ENCODE assay signal across 8 mouse cellular contexts in genomic region chr19:44582638-44583309, GRCm38 (mm10). TPM values are rescaled to one million over a fixed set of nuclear protein-coding genes. Genes with fewer than 3 reads are reported as not detected.
A peak's percentile ranks its signal among the peaks of the same experiment; 100 is the strongest.
DNase-seq lines count a peak whose midpoint lies in the region; ATAC-seq lines count a peak whose summit lies in the region.

No protein-coding gene starts in this region.

- ATAC-seq in hindbrain, embryonic 14.5 days (ENCODE audit: low FRiP score) = peak; percentile 83

- H3K4me2 ChIP-seq in hindbrain, embryonic 14.5 days (replicated peaks) = no peak overlapping the region

- no peak overlapping the region for H3K27ac ChIP-seq in hindbrain, embryonic 14.5 days

- no peaks in the 10 kb centered on the region for H3K4me1 ChIP-seq in hindbrain, embryonic 14.5 days (replicated peaks; ENCODE audit: control insufficient read depth, insufficient read depth, low read length)

- 0 out of 2 replicates have a peak, but pooled peaks cover 7% of the 10 kb centered on the region for H3K27me3 ChIP-seq in hindbrain, embryonic 14.5 days (ENCODE audit: control insufficient read depth, insufficient read depth, low read length)

- no peaks in the 10 kb centered on the region for H3K36me3 ChIP-seq in hindbrain, embryonic 14.5 days (replicated peaks; ENCODE audit: control insufficient read depth, insufficient read depth)

- no peaks in the 10 kb centered on the region for H3K9me3 ChIP-seq in hindbrain, embryonic 14.5 days (ENCODE audit: control insufficient read depth, low read length)

- peak; percentile 96 for DNase-seq in NIH3T3 (ENCODE audit: low read depth)
- peak; percentile 97 to 98 for DNase-seq in cerebellum, postnatal 10 days
- peak; percentile 80 to 94 for DNase-seq in frontal cortex, postnatal 14 days (ENCODE audit: low spot score in 2 of 2)
- peak; percentile 97 for DNase-seq in hindbrain, embryonic 14.5 days (ENCODE audit: low spot score)
- DNase-seq in layer of hippocampus, postnatal 25 days (ENCODE audit: extremely low spot score in 1 of 2, low spot score in 1 of 2) = peak; percentile 98 to 99
- peak; percentile 94 for DNase-seq in lung, postnatal 14 days
- peak; percentile 98 for DNase-seq in retina, embryonic 14.5 days (ENCODE audit: low spot score)
- peak; percentile 87 to 91 for DNase-seq in thymus, postnatal 36 days

- H3K9ac ChIP-seq in hindbrain, embryonic 14.5 days = no peak overlapping the region

- H3K4me3 ChIP-seq in hindbrain, embryonic 14.5 days (replicated peaks; ENCODE audit: low read length) = no peak overlapping the region

- WGBS in hindbrain, embryonic 14.5 days = 37% methylated on average over 9 of the region's 9 CpGs

RNA-seq across cellular contexts. Expression of gene Hif1an, which starts 20.1 kb away (rescaled TPM):
- 19.3 and 20.6 TPM in 2 replicates for polyA plus RNA-seq in hindbrain, embryonic 14.5 days (2014; fragmentation: Nextera tagmentation; extraction: Ambion mirVana)
- total RNA-seq in layer of hippocampus, postnatal 25 days (2021) = 10 to 100 TPM; 29.8 to 30.2 TPM

RNA-seq across cellular contexts. Expression of gene Ndufb8, which starts 27.5 kb away (rescaled TPM):
- polyA plus RNA-seq in hindbrain, embryonic 14.5 days (2014; fragmentation: Nextera tagmentation; extraction: Ambion mirVana) = 724 and 765 TPM in 2 replicates
- 100 to 1,000 TPM; 343 to 371 TPM for total RNA-seq in layer of hippocampus, postnatal 25 days (2021)

RNA-seq across cellular contexts. Expression of gene Gm20538, which starts 30.1 kb away (rescaled TPM):
- not detected in 2 replicates for polyA plus RNA-seq in hindbrain, embryonic 14.5 days (2014; fragmentation: Nextera tagmentation; extraction: Ambion mirVana)
- not detected for total RNA-seq in layer of hippocampus, postnatal 25 days (2021)

RNA-seq across cellular contexts. Expression of gene Sec31b, which starts 37.1 kb away (rescaled TPM):
- 0.21 and 0.25 TPM in 2 replicates for polyA plus RNA-seq in hindbrain, embryonic 14.5 days (2014; fragmentation: Nextera tagmentation; extraction: Ambion mirVana)
- total RNA-seq in layer of hippocampus, postnatal 25 days (2021) = under 1 TPM; 0.28 to 0.42 TPM
